Mouse (Mus musculus) heart, embryonic 14.5 days (tissue): ENCODE measurements at regions not wholly inside any gene's neighbourhood (a gene's known extent, or its start where the extent isn't known, plus 50 kb on each side); places are given as distances from the start of the nearest gene placed in this dataset.

Source experiments
- ATAC-seq: fragments of 200-750 bp; cut with Nextera tagmentation; 2 replicates; pipeline ENCODE4 v1.8.0; 2017; ENCODE audit warnings: low read depth, moderate TSS enrichment; ENCODE audit not compliant: insufficient number of reproducible peaks, insufficient read depth, low FRiP score
- H3K27ac ChIP-seq, 2 experiments: fragments of 200-500 bp in 1 of 2; fragments of 300-500 bp in 1 of 2; sonication (generic) in 1 of 2; replicated peaks in 1 of 2; 2 replicates each; pipeline ENCODE4 v1.5.1; 2012 to 2014; ENCODE audit warnings: low read depth in 2 of 2, low read length in 2 of 2, control low read depth in 1 of 2, mild to moderate bottlenecking in 1 of 2, mixed read lengths in 1 of 2; ENCODE audit not compliant: control insufficient read depth in 1 of 2, insufficient read depth in 1 of 2
- H3K27me3 ChIP-seq: fragments of 300-500 bp; sonication (generic); 2 replicates; pipeline ENCODE4 v1.6.1; 2014; ENCODE audit warnings: mild to moderate bottlenecking, low read length, control low read depth; ENCODE audit not compliant: control insufficient read depth, insufficient read depth
- H3K36me3 ChIP-seq: fragments of 300-500 bp; sonication (generic); 2 replicates; pipeline ENCODE4 v1.6.1; 2014; ENCODE audit warnings: mild to moderate bottlenecking, control low read depth, low read length, mixed read lengths; ENCODE audit not compliant: control insufficient read depth, insufficient read depth
- H3K4me1 ChIP-seq, 2 experiments: fragments of 200-500 bp in 1 of 2; fragments of 300-500 bp in 1 of 2; sonication (generic) in 1 of 2; 2 replicates each; pipeline ENCODE4 v1.6.1; 2012 to 2014; ENCODE audit warnings: low read length in 2 of 2, control low read depth in 1 of 2, mixed read lengths in 1 of 2; ENCODE audit not compliant: control insufficient read depth in 2 of 2, insufficient read depth in 2 of 2
- H3K4me2 ChIP-seq: fragments of 300-500 bp; sonication (generic); 2 replicates; pipeline ENCODE4 v1.6.1; 2014; ENCODE audit warnings: mild to moderate bottlenecking, low read length
- H3K4me3 ChIP-seq, 2 experiments: fragments of 200-500 bp in 1 of 2; fragments of 300-500 bp in 1 of 2; sonication (generic) in 1 of 2; 2 replicates each; pipeline ENCODE4 v1.5.1; 2012 to 2014; ENCODE audit warnings: low read length in 2 of 2, mild to moderate bottlenecking in 2 of 2, control low read depth in 1 of 2, low read depth in 1 of 2, moderate library complexity in 1 of 2; ENCODE audit not compliant: control insufficient read depth in 1 of 2, insufficient read depth in 1 of 2
- H3K9ac ChIP-seq: fragments of 300-500 bp; sonication (generic); 2 replicates; pipeline ENCODE4 v1.6.1; 2014; ENCODE audit warnings: mild to moderate bottlenecking, low read length
- H3K9me3 ChIP-seq: fragments of 300-500 bp; sonication (generic); 2 replicates; pipeline ENCODE4 v1.6.1; 2016; ENCODE audit warnings: low read length, control low read depth; ENCODE audit not compliant: control insufficient read depth
- WGBS: fragments of 180-500 bp; shearing (Covaris S2); extraction: QIAGEN DNeasy Blood & Tissue Kit; methylation state at CpG from one replicate; pipeline ENCODE4 v1.1.7; 2014; 5-methylcytosine and 5-hydroxymethylcytosine counted together

DNA sequence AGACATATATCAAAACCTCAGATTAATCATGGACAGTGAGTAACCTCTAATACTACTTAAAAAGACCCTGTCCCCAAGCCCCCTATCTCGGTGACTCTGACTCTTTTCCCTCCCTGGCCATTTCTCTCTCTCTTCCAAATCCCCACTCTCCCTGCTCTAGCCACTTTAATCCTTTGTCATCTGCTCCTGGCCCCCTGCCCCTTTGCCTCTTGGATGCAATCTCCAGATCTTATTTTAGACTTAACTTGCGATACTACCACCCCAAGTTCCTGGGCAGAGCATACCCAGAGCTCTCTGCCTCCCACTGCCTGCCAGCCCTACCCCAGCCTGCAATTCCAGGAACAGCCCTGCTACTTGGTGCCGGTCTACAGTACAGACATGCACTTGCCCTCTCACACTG, 400.0 kb downstream of the Rfpl4b start:
- Histone ChIP-seq H3K36me3 (no peaks in the 10 kb centered on the region), H3K4me2 (no peak overlapping the region), H3K4me3 (no peak overlapping the region), H3K9me3 (no peaks in the 10 kb centered on the region), H3K27ac (no peak overlapping the region), H3K9ac (no peak overlapping the region), H3K27me3 (no peaks in the 10 kb centered on the region), H3K4me1 (no peaks in the 10 kb centered on the region)
- ATAC-seq, result no peak
- WGBS, result 80% methylated on average over 3 of the region's 3 CpGs

DNA sequence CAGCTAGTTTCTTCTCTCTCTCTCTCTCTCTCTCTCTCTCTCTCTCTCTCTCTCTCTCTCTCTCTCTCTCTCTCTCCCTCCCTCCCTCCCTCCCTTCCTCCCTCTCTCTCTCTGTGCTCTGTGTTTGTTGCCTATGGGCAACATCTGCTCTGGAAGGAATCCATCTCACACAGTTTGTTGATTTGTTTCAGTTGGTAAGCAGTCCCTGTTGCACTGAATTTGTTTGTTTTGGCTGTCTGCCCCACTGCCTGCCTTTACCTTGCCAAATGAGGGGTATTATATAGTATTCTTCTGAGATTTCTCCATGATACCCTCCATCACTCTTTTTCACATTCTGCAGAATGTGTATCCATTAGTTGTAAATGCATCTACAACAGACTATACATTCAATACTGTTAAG, 401.8 kb downstream of the Rfpl4b start:
- Histone ChIP-seq H3K36me3 (no peaks in the 10 kb centered on the region), H3K27ac (no peak overlapping the region), H3K4me3 (no peak overlapping the region), H3K27me3 (no peaks in the 10 kb centered on the region), H3K9me3 (no peaks in the 10 kb centered on the region), H3K4me1 (no peaks in the 10 kb centered on the region), H3K9ac (no peak overlapping the region), H3K4me2 (no peak overlapping the region)
- no peak for ATAC-seq

DNA sequence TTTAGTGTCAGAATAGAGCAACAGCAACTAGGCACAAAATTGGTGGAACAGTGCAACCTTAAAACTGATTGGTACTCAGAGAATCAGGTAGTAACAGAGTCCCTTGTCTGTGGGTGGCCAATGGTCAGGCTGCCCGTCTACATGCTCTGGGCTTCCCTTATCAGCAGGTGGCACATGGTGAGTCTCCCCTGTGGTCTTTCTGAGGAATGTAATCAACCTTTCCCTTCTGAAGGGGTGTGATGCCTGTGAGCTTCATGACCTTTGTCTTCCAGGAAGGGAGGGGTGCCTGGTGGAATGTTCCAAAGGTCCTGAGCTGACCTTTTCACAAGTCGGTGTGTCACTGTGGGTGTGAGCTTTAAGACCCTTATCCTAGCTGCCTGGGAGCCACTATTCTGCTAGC, 438.4 kb downstream of the Rfpl4b start:
- Histone ChIP-seq H3K36me3 (no peaks in the 10 kb centered on the region), H3K9ac (no peak overlapping the region), H3K27me3 (no peaks in the 10 kb centered on the region), H3K9me3 (no peaks in the 10 kb centered on the region), H3K4me3 (no peak overlapping the region), H3K4me1 (no peaks in the 10 kb centered on the region), H3K27ac (no peak overlapping the region), H3K4me2 (no peak overlapping the region)
- 33% methylated on average over 2 of the region's 2 CpGs for WGBS
- ATAC-seq, result no peak

DNA sequence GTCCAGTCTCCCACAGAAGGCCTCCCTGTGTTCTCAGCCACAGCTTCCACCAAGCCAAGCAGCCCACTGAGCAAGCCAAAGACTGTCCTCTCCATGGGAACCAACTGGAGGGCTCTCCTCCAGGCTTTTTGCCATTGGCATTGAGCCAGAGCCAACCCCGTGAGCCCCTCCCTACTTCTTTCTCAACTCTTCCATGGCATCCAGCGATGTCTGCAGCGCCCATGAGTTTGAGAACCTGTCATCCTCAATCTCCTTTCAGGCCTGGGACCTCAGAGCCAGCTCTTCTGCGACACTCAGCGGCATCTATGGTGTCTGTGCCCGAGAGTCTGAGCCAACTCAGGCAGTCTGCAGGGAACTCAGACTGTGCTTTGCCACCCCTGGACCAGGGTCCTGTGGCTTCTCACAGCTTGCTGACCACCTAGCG, 439.7 kb downstream of the Rfpl4b start:
- Histone ChIP-seq H3K9ac (no peak overlapping the region), H3K4me1 (no peaks in the 10 kb centered on the region), H3K9me3 (no peaks in the 10 kb centered on the region), H3K4me2 (no peak overlapping the region), H3K27me3 (no peaks in the 10 kb centered on the region), H3K27ac (no peak overlapping the region), H3K4me3 (no peak overlapping the region), H3K36me3 (no peaks in the 10 kb centered on the region)
- no peak for ATAC-seq
- WGBS, result 82% methylated on average over 7 of the region's 7 CpGs

DNA sequence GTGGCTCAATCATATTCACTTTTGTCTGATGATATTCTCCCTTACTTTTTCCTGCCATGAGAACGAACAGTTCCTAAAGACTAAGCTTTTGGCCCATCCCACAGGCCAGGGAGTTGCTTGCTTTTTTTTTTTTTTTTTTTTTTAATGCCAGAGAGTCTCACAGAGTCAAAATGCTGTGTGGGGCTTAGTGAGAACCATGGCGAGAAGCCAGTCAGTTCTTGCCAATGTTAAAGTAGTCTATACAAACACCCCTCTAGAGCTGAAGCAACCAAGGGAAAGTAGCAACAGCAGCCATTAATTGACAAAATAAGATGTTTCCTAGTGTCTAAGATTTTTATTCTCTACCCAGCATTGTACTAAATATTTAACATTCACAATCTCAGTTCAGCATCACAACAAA, 441.2 kb downstream of the Rfpl4b start:
- Histone ChIP-seq H3K27me3 (no peaks in the 10 kb centered on the region), H3K9ac (no peak overlapping the region), H3K4me2 (no peak overlapping the region), H3K4me3 (no peak overlapping the region), H3K9me3 (no peaks in the 10 kb centered on the region), H3K4me1 (no peaks in the 10 kb centered on the region), H3K36me3 (no peaks in the 10 kb centered on the region), H3K27ac (no peak overlapping the region)
- 76% methylated on average over 2 of the region's 2 CpGs for WGBS
- no peak for ATAC-seq

DNA sequence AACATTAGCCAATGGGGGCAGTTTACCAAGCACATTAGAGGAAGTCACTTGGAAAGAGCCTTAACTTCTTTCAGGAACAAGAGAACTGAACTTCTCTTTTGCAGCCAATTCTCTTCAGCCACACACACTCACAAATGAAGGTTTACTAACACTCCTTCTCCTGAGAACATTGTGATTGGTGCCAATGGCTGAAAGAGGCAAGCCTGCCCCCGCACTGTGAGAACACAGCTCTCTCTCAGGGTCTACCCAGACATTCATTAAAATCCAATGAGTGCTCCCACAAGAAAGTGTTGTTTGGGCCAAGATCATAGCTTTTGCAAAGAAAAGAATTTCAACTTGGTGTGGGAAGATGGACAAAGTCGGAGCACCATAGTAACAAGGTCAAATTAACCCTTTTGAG, 454.8 kb downstream of the Rfpl4b start:
- no peak overlapping the region for H3K9ac ChIP-seq
- 85% methylated on average over 2 of the region's 2 CpGs for WGBS

DNA sequence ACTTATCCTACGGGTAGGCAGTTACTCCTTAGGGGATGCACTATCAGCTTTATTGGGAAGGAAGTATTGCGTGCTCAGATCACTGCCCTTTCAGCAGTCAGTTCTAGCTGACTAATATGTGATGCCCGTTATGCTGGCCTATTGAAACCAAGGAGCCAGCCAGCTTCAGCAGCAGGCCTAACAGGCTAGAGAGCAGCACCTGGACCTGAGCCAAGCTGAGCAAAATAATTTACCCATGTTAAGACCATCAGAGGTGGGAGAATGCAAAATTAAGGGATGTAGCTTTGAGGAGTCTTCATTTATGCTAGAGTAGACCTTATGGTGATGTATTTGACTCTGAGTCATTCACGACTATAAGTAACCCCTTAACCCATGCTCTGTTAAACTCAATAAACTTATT, 456.7 kb downstream of the Rfpl4b start:
- no peak overlapping the region for H3K4me2 ChIP-seq
- H3K27me3 ChIP-seq, result no peaks in the 10 kb centered on the region
- no peaks in the 10 kb centered on the region for H3K9me3 ChIP-seq
- no peak overlapping the region for H3K27ac ChIP-seq
- no peak overlapping the region for H3K4me3 ChIP-seq
- no peak overlapping the region for H3K9ac ChIP-seq
- ATAC-seq, result no peak
- no peaks in the 10 kb centered on the region for H3K36me3 ChIP-seq
- 61% methylated on average over 4 of the region's 4 CpGs for WGBS
- H3K4me1 ChIP-seq, result no peaks in the 10 kb centered on the region

More for the DNA sequence above, 454.8 kb downstream of the Rfpl4b start:
- H3K27me3 ChIP-seq, result no peaks in the 10 kb centered on the region
- no peaks in the 10 kb centered on the region for H3K36me3 ChIP-seq
- no peak for ATAC-seq
- no peak overlapping the region for H3K4me3 ChIP-seq
- no peaks in the 10 kb centered on the region for H3K4me1 ChIP-seq
- H3K4me2 ChIP-seq, result no peak overlapping the region
- no peaks in the 10 kb centered on the region for H3K9me3 ChIP-seq
- no peak overlapping the region for H3K27ac ChIP-seq

DNA sequence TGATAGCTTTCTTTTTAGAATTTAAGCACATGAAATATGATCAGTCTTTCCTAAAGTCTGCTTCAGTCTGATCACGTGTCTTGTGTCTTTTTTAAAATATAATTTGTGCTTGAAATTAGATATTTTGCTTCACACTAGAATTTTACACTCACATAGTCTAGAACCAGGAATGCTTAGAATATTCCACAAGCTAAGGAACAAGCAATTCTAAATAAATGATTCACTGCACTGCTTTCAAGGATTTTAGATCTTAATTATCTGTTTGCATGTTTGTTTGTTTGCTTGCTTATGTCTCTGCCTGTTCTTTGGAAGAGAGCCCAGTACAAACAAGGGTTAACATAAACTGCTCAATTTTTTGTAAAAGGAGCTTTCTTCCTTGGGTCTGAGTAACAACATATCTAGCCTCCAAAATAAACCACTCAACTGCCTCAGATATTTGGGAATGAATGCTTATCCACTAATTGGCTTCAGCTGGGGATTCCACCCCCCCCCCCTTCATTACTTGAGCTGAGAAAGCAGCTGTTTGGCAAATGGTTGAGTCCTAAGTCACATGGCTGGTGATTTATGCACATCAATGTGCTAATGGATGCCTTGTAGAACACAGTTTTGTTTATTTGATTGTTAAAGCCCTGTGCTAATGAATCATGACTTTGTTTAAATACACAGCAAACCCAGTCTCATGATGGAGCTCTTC, 463.9 kb downstream of the Rfpl4b start:
- H3K36me3 ChIP-seq, result no peaks in the 10 kb centered on the region
- no peaks in the 10 kb centered on the region for H3K27me3 ChIP-seq
- no peak overlapping the region for H3K27ac ChIP-seq
- no peaks in the 10 kb centered on the region for H3K9me3 ChIP-seq
- no peak overlapping the region for H3K4me3 ChIP-seq
- H3K4me2 ChIP-seq, result no peak overlapping the region
- WGBS, result 67% methylated on average over 1 of the region's 1 CpGs
- no peaks in the 10 kb centered on the region for H3K4me1 ChIP-seq
- H3K9ac ChIP-seq, result no peak overlapping the region
- ATAC-seq, result no peak
